Mouse (Mus musculus) spleen, postnatal 0 days (tissue): ENCODE results near the gene Gm28539. TPM values are rescaled to one million over a fixed set of nuclear protein-coding genes. Genes with fewer than 3 reads are reported as not detected.

Experiments used
- polyA plus RNA-seq: library from polyadenylated mRNA; unstranded; fragments of >200 nt; fragmentation: Nextera tagmentation; extraction: Ambion mirVana; gene quantifications from 2 replicates; pipeline ENCODE4 v1.2.1, GENCODE M21; 2015

The Gm28539 gene
- not detected in 2 replicates for polyA plus RNA-seq

DNA sequence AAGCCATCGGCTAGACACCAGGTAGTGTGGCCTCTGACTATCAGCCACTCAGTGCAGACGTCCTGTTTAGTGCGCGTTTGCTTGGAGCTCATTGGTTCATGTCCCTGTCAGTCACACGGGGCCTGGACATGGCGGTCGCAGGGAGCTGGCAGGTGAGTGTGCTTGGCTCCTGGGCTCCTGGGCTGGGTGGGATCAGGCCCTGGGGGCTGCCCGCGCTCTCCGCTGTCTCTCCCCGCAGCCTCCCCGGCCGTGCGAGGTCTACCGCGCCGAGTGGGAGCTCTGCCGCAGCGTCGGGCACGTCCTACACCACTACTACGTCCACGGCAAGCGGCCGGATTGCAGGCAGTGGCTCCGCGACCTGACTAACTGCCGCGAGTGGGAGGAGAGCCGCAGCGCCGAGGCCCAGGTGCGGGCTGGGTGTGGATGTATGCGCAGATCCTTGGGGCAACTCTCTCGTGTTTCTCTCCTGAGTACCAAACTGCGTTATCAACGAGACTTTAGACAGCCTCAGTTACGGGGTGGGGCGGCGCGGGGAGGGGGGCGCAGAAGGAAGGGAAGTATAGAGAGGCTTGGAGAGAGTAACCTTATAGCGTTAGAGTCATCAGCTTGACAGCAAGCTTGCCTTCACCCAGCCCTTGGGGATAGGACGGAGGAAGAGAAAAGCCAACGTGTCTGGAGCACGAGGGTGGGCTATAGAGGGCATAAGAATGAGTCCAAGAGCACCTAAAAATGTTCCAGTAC lies at the start of gene Gm28539, which contains the start of gene 2510002D24Rik:
TSS of gene Gm28539 (plus strand) at position 117 of the 741 bp plus-strand sequence.
TSS of gene 2510002D24Rik (plus strand) at position 111 of the 741 bp plus-strand sequence.

DNA sequence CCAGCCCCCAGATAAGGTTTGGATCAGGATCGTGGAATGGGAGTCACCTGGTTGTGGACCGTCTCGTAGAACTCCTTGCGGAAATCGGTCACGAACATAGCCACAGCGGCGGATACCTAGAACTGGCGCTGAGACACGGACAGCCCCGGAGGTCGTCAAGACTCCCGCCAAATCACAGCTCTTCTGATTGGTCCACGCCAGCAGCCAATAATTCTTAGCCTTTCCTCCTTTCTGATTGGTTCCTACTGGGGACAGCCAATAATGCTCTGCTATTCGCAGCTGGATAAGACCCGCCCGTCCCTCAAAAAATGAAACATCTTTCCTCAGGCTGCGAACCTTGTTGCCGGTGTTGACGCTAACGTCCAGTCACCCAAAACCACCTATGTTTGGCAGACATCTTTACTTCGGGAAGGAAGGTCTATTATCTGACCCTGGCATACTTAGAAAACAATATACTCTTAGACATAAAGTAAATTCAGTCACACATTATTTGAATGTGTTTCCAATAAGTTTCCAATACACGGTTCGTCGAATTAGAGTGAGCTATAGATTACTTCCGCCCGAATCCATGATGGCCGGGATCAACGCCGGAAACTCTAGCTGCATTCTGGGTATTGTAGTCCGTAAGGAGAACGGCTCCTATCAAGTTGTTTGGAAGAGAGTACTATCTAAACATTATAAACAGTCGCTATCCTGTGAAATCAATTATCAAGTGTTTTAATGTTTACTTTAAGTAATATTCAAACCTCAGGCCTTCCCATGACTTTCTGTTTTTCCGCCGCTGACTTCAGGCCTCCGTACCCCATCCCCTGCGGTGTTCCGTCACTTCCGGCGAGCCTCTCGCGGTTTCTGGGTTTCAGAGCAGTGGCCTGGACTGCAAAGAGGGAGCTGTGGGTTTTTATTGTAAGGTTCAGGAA lies 24.7 kb upstream of the Gm28539 start, which contains the start of the genes Ufd1 and Cdc45:
TSS of gene Ufd1 (plus strand) at position 312 of the 917 bp plus-strand sequence.
TSS of gene Cdc45 (minus strand) at position 520 of the 917 bp plus-strand sequence.

DNA sequence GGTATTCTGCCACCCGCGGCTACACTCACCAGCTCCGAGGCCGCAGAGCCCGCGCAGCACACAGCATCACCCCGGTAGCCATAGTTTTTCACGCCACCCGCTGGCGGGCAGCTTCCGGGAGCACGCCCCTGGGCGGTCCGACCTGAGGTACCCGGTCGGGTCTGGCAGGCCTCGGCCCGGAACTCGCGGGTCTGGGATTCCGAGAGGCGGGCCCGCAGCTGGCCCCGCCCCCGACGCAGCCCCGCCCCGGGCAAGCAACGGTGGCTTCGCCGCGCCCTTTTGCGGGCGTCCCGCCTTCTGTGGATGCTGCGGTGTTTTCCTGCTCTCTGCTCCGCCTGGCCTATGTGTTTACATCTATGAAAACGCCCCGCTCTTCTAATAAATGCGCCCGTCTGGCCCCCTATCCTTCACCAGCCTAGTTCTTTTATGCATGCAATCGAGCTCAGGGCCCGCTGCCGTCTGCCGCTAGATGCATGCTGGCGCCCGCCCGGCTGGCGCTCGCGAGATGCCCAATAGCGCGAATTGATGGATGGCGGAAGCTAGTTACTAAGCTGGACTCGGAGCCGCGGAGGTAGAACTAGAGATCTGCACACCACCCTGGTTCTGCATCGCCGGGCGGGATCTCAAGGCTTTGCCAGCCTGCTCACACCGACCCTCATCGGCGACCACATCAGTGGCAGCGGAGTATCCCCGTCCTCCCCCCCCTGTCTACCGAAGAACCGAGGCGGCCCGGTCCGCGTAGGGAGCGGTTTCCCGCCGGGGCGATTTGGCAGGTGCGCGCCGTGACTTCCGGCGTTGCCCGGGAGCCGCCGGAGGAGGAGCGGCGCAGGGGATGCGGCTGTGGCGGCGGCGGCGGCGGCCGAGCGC lies 40.3 kb downstream of the Gm28539 start, which contains the start of the genes Mrpl40 and Hira:
TSS of gene Mrpl40 (minus strand) at position 421 of the 867 bp plus-strand sequence.
TSS of gene Hira (plus strand) at position 596 of the 867 bp plus-strand sequence.

Other genes starting within 250 kb of the Gm28539 start
- gene Tbx1, start 245.9 kb upstream of the Gm28539 start, polyA plus RNA-seq: 0.17 and 0.28 TPM in 2 replicates
- 28.5 and 30.4 TPM in 2 replicates for gene Gp1bb, start 214.2 kb upstream of the Gm28539 start, polyA plus RNA-seq
- 0.76 and 0.92 TPM in 2 replicates for gene Gm49601, start 210.2 kb upstream of the Gm28539 start, polyA plus RNA-seq
- gene Sept5, start 206.6 kb upstream of the Gm28539 start, polyA plus RNA-seq: 4.3 and 6.2 TPM in 2 replicates
- gene Cldn5, start 59.7 kb upstream of the Gm28539 start, polyA plus RNA-seq: 52.9 and 74.4 TPM in 2 replicates
- gene Ufd1, start 24.8 kb upstream of the Gm28539 start, polyA plus RNA-seq: 58.5 and 62.9 TPM in 2 replicates
- gene Cdc45, start 24.6 kb upstream of the Gm28539 start, polyA plus RNA-seq: 43.8 and 49.9 TPM in 2 replicates
- 25.0 and 31.2 TPM in 2 replicates for gene 2510002D24Rik, start within 50 bp of the Gm28539 start, polyA plus RNA-seq
- 61.2 and 65.9 TPM in 2 replicates for gene Mrpl40, start 40.3 kb downstream of the Gm28539 start, polyA plus RNA-seq
- gene Hira, start 40.5 kb downstream of the Gm28539 start, polyA plus RNA-seq: 10.1 and 10.8 TPM in 2 replicates